Mouse (Mus musculus): ENCODE results near the gene C1qc.

DNA sequence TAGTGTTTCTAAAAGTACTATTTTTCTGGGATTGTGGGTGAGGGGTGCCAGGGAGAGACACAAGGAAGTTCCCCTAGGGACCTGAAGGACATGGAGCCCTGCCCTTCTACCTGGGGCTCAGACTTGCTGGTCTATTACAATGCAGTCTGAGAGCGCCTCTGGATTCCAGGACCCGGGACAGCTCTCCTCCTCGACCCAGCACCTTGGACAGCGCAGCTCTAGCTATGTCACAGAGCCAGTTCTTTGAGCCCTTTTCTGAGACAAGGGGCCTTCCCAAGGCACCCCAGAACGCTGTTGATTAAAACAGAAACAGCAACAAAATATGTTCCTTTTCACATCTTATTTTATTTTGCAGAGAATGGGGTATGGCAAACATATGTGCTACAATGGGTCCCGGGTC is 31.7 kb upstream of the C1qc start:
- TF ChIP-seq CTCF (IDR thresholded peaks at IDR 0.05; ENCODE audit: low read depth) (no peak), EP300 (IDR thresholded peaks at IDR 0.05; ENCODE audit: low read depth) (no peak)
